Mouse (Mus musculus): ENCODE results near the gene Gm28038. TPM values are rescaled to one million over a fixed set of nuclear protein-coding genes. Genes with fewer than 3 reads are reported as not detected.

The Gm28038 gene
- polyA plus RNA-seq, 1 experiment from 2014 or later, result not detected

DNA sequence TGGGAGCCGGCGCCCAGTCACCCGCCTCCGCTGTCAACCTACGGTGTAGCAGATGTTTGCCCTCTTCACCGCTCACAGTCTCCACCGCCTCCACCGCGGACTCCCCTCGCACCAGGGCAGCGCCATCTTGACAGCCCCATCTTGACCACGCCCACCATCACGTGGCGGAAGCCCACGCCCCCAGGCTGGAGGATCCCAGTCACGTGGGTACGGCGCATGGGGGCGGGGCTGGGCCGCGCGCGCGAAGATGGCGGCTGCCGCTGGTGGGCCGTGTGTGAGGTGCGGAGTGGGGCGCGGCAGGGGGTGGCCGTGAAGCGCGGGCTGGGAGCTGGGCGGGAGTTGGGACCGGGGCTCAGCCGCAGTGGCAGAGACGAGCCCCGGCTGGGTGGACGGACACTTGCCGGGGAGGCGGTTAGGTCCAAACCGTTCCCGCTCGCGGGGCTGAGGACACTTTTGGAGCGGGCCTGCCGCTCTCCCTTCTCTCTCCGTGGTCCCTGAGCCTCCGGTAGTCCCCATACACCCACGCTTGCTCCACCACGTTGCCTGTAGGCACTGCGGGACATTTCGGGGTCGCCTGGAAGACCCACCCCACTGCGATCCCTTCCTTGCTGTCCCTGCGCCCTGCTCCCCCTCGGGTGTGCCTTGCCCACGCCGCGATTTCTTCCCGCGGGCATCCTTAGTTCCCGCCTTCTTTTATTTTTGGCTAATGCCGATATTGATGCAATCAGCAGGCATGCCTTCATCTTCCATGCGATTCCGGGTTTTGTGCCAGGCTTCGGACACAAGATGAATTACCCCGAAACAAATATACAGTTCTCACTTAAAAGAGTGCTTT lies 5.6 kb downstream of the Gm28038 start, which contains the start of the genes Dolk and Nup188:
Gene Dolk (minus strand): TSS at position 143 of the 835 bp plus-strand sequence.
Gene Nup188 (plus strand): TSS at position 206 of the 835 bp plus-strand sequence.
- H3K4me1 ChIP-seq (ENCODE audit: control insufficient read depth, insufficient read depth, low read length), result peaks cover 15% of the 10 kb centered on the region
- peak within 1 kb of the TSS; percentile 78 for H3K4me2 ChIP-seq (replicated peaks; ENCODE audit: low read depth, low read length)
- peak within 1 kb of the TSS; percentile 79 for H3K27ac ChIP-seq (ENCODE audit: low read length)
- peak within 1 kb of the TSS; percentile 90 for H3K4me3 ChIP-seq (ENCODE audit: low read depth, low read length)
- H3K36me3 ChIP-seq (ENCODE audit: control insufficient read depth, insufficient read depth, low read length), result no peaks in the 10 kb centered on the region
- WGBS, result under 1% methylated on average over 66 of the region's 68 CpGs
- no peaks in the 10 kb centered on the region for H3K27me3 ChIP-seq (ENCODE audit: control insufficient read depth, insufficient read depth, low read length)
- H3K9ac ChIP-seq (replicated peaks; ENCODE audit: low read depth, low read length), result peak within 1 kb of the TSS; percentile 89
- H3K9me3 ChIP-seq (ENCODE audit: control insufficient read depth, low read depth, low read length), result no peaks in the 10 kb centered on the region
- ATAC-seq (ENCODE audit: insufficient number of reproducible peaks, insufficient read depth, low FRiP score, low read depth), result peak; percentile 92

DNA sequence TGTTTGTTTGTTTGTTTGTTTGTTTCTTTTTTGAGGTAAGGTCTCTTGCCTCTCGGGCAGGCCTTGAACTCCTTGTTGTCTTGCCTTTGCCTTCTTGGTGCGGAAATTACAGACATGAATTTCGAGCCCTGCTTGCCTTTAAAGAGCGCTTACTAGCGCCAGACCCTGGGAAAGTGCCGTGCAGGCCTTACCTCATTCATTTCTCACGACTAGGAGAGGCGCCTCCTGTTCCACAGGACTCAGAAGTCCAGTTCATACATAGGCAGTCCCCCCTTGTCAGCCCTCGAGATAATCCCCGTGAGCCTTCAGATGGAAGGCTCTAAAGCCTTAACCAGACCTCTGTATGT lies 6.2 kb downstream of the Gm28038 start:
- no peak for ATAC-seq (ENCODE audit: insufficient number of reproducible peaks, insufficient read depth, low FRiP score, low read depth)
- Histone ChIP-seq H3K27me3 (ENCODE audit: control insufficient read depth, insufficient read depth, low read length) (no peaks in the 10 kb centered on the region), H3K4me3 (ENCODE audit: low read depth, low read length) (peak overlapping the region; percentile 90), H3K36me3 (ENCODE audit: control insufficient read depth, insufficient read depth, low read length) (no peaks in the 10 kb centered on the region), H3K9ac (replicated peaks; ENCODE audit: low read depth, low read length) (peak overlapping the region; percentile 89), H3K9me3 (ENCODE audit: control insufficient read depth, low read depth, low read length) (no peaks in the 10 kb centered on the region), H3K4me2 (replicated peaks; ENCODE audit: low read depth, low read length) (peak overlapping the region; percentile 40), H3K4me1 (ENCODE audit: control insufficient read depth, insufficient read depth, low read length) (peaks cover 15% of the 10 kb centered on the region), H3K27ac (ENCODE audit: low read length) (peak overlapping the region; percentile 79; the same call in 1 of the 2 replicates)
- under 1% methylated on average over 10 of the region's 10 CpGs for WGBS

DNA sequence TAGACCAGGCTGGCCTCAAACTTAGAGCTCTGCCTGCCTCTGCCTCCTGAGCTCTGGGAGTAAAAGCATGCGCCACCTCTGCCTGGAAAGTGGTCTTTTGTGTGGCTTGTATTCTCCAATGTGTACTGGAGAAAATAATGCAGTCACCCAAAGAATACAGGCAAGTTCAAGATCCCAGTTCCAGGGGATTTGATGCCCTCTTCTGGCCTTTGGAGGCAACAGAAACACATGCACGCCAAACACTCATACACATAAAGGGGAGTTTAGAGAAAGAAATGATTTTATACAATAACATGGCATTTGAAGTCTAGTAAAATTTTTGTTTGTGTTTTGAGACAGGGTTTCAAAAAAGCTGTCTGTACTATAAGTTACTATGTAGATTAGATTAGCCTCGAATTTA lies 18.7 kb downstream of the Gm28038 start:
- WGBS, result 81% methylated on average over 3 of the region's 3 CpGs
- ATAC-seq (ENCODE audit: insufficient number of reproducible peaks, insufficient read depth, low FRiP score, low read depth), result no peak
- no peaks in the 10 kb centered on the region for H3K27me3 ChIP-seq (ENCODE audit: control insufficient read depth, insufficient read depth, low read length)
- no peaks in the 10 kb centered on the region for H3K4me1 ChIP-seq (ENCODE audit: control insufficient read depth, insufficient read depth, low read length)
- H3K4me3 ChIP-seq (ENCODE audit: low read depth, low read length), result no peak overlapping the region
- H3K4me2 ChIP-seq (replicated peaks; ENCODE audit: low read depth, low read length), result no peak overlapping the region
- no peak overlapping the region for H3K9ac ChIP-seq (replicated peaks; ENCODE audit: low read depth, low read length)
- H3K36me3 ChIP-seq (ENCODE audit: control insufficient read depth, insufficient read depth, low read length), result peaks cover 63% of the 10 kb centered on the region
- H3K27ac ChIP-seq (ENCODE audit: low read length), result no peak overlapping the region
- no peaks in the 10 kb centered on the region for H3K9me3 ChIP-seq (ENCODE audit: control insufficient read depth, low read depth, low read length)

DNA sequence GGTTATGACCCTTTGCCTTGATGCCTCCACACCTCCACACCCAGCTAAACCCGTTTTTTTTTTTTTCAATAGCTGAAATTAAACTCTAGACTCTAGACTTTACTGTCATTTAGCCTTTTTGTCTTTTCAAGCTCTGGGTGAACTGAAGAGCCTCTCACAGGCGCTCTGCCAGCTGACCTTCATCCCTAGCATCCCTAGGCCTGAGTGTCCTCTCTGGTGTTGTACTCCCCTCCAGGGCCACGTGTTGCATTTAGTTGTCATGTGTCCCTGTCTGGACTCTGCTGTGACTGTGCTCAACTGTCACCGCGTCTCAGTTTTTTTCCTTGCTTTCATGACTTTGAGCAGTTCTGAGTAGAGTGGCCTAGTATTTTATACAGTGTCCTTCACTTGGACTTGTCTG lies 19.1 kb downstream of the Gm28038 start:
- peaks cover 67% of the 10 kb centered on the region for H3K36me3 ChIP-seq (ENCODE audit: control insufficient read depth, insufficient read depth, low read length)
- WGBS, result 91% methylated on average over 5 of the region's 5 CpGs

DNA sequence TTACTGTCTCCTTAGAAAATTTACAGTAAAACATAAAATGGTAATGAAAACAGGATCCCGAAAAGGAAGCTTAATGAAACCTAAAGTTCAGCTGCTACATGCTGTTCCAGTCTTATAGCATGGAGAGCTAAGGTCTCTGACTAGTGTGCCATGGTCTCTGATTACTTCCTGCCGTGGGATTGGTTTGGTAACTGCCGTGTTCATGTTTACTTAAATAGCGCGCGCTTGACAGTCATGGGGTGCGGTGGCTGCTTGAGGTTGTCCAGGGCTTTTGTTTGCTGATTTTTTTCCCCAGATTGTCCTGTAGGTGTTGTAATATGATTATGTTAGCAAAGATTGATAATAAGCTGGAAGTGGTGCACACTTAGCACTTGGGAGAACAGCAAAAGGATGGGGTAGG lies 25.2 kb downstream of the Gm28038 start:
- Histone ChIP-seq H3K9me3 (ENCODE audit: control insufficient read depth, low read depth, low read length) (no peaks in the 10 kb centered on the region), H3K4me2 (replicated peaks; ENCODE audit: low read depth, low read length) (no peak overlapping the region), H3K4me1 (ENCODE audit: control insufficient read depth, insufficient read depth, low read length) (no peaks in the 10 kb centered on the region), H3K27ac (ENCODE audit: low read length) (no peak overlapping the region), H3K9ac (replicated peaks; ENCODE audit: low read depth, low read length) (no peak overlapping the region), H3K4me3 (ENCODE audit: low read depth, low read length) (no peak overlapping the region), H3K27me3 (ENCODE audit: control insufficient read depth, insufficient read depth, low read length) (no peaks in the 10 kb centered on the region), H3K36me3 (ENCODE audit: control insufficient read depth, insufficient read depth, low read length) (peaks cover 86% of the 10 kb centered on the region)
- 90% methylated on average over 7 of the region's 7 CpGs for WGBS
- no peak for ATAC-seq (ENCODE audit: insufficient number of reproducible peaks, insufficient read depth, low FRiP score, low read depth)

More for the DNA sequence above, 19.1 kb downstream of the Gm28038 start:
- no peak overlapping the region for H3K27ac ChIP-seq (ENCODE audit: low read length)
- no peaks in the 10 kb centered on the region for H3K9me3 ChIP-seq (ENCODE audit: control insufficient read depth, low read depth, low read length)
- H3K27me3 ChIP-seq (ENCODE audit: control insufficient read depth, insufficient read depth, low read length), result no peaks in the 10 kb centered on the region
- no peak overlapping the region for H3K4me2 ChIP-seq (replicated peaks; ENCODE audit: low read depth, low read length)
- H3K4me3 ChIP-seq (ENCODE audit: low read depth, low read length), result no peak overlapping the region
- no peaks in the 10 kb centered on the region for H3K4me1 ChIP-seq (ENCODE audit: control insufficient read depth, insufficient read depth, low read length)
- no peak overlapping the region for H3K9ac ChIP-seq (replicated peaks; ENCODE audit: low read depth, low read length)
- no peak for ATAC-seq (ENCODE audit: insufficient number of reproducible peaks, insufficient read depth, low FRiP score, low read depth)

DNA sequence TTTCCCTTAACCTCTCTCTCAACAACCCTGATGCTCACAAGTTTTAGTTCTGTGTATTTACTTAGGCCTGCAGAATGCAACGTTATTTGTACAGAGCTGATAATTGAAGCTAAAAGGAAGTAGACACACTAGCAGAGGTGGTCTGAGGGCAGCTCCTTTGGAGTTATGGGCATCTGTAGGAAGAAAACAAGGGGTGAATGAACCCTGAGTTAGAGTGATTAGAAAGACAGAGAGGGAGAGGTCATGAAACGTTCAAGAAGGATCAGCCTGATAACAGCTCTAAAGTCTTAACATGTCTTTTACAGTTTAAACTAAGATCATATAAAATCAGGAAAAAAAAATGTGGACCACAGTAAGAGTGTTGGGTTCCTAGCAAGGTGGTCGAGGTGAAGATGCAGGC lies 28.5 kb downstream of the Gm28038 start:
- no peak for ATAC-seq (ENCODE audit: insufficient number of reproducible peaks, insufficient read depth, low FRiP score, low read depth)
- Histone ChIP-seq H3K9me3 (ENCODE audit: control insufficient read depth, low read depth, low read length) (no peaks in the 10 kb centered on the region), H3K36me3 (ENCODE audit: control insufficient read depth, insufficient read depth, low read length) (peaks cover 86% of the 10 kb centered on the region)

DNA sequence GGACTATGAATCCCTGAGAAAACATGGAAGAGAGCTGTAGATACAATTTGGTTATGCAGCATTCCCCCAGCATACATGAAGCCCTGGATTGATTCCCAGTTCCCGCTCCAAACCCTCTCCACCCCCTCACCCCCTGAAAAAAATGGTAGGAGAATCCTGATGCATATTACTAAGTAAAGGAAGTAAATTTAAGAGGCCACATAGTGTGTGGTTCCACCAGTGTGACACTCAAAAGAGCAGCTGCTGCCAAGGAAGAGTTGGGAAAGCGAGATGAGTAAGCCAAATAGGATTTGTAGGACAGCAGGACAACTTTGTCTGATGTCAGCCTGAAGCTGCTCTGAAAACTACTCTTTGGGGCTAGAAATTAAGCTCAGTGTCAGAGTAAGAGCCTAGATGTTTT lies 30.6 kb downstream of the Gm28038 start:
- no peak overlapping the region for H3K4me2 ChIP-seq (replicated peaks; ENCODE audit: low read depth, low read length)
- peaks cover 84% of the 10 kb centered on the region for H3K36me3 ChIP-seq (ENCODE audit: control insufficient read depth, insufficient read depth, low read length)

More for the DNA sequence above, 28.5 kb downstream of the Gm28038 start:
- no peak overlapping the region for H3K9ac ChIP-seq (replicated peaks; ENCODE audit: low read depth, low read length)
- H3K4me1 ChIP-seq (ENCODE audit: control insufficient read depth, insufficient read depth, low read length), result no peaks in the 10 kb centered on the region
- no peak overlapping the region for H3K27ac ChIP-seq (ENCODE audit: low read length)
- H3K4me2 ChIP-seq (replicated peaks; ENCODE audit: low read depth, low read length), result no peak overlapping the region
- WGBS, result 82% methylated on average over 3 of the region's 3 CpGs
- no peak overlapping the region for H3K4me3 ChIP-seq (ENCODE audit: low read depth, low read length)
- H3K27me3 ChIP-seq (ENCODE audit: control insufficient read depth, insufficient read depth, low read length), result no peaks in the 10 kb centered on the region

DNA sequence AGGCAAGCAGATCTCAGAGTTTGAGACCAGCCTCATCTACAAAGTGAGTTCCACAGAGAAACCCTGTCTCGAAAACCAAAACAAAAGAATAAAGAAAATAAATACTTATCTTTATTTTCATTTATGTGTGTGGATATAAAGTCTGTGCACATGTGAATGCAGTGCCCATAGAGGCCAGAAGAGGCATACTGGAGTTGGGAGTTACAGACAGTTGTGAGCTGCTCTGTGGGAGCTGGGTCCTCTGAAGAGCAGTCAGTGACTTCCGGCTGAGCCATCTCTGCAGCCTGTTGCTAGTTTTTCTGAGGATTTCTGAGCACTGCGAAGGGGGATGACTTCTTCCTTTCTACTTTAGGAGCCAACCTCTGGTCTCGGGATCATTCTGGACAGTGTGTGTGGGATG lies 35.3 kb downstream of the Gm28038 start:
- H3K4me3 ChIP-seq (ENCODE audit: low read depth, low read length), result no peak overlapping the region
- H3K36me3 ChIP-seq (ENCODE audit: control insufficient read depth, insufficient read depth, low read length), result peaks cover 83% of the 10 kb centered on the region
- H3K9me3 ChIP-seq (ENCODE audit: control insufficient read depth, low read depth, low read length), result no peaks in the 10 kb centered on the region
- no peak overlapping the region for H3K27ac ChIP-seq (ENCODE audit: low read length)
- WGBS, result 92% methylated on average over 4 of the region's 4 CpGs
- H3K4me1 ChIP-seq (ENCODE audit: control insufficient read depth, insufficient read depth, low read length), result no peaks in the 10 kb centered on the region
- H3K4me2 ChIP-seq (replicated peaks; ENCODE audit: low read depth, low read length), result no peak overlapping the region
- ATAC-seq (ENCODE audit: insufficient number of reproducible peaks, insufficient read depth, low FRiP score, low read depth), result no peak
- H3K9ac ChIP-seq (replicated peaks; ENCODE audit: low read depth, low read length), result no peak overlapping the region
- no peaks in the 10 kb centered on the region for H3K27me3 ChIP-seq (ENCODE audit: control insufficient read depth, insufficient read depth, low read length)

More for the DNA sequence above, 30.6 kb downstream of the Gm28038 start:
- no peaks in the 10 kb centered on the region for H3K9me3 ChIP-seq (ENCODE audit: control insufficient read depth, low read depth, low read length)
- H3K27ac ChIP-seq (ENCODE audit: low read length), result no peak overlapping the region
- H3K4me3 ChIP-seq (ENCODE audit: low read depth, low read length), result no peak overlapping the region
- H3K27me3 ChIP-seq (ENCODE audit: control insufficient read depth, insufficient read depth, low read length), result no peaks in the 10 kb centered on the region
- 98% methylated on average over 2 of the region's 2 CpGs for WGBS
- H3K9ac ChIP-seq (replicated peaks; ENCODE audit: low read depth, low read length), result no peak overlapping the region
- no peak for ATAC-seq (ENCODE audit: insufficient number of reproducible peaks, insufficient read depth, low FRiP score, low read depth)
- H3K4me1 ChIP-seq (ENCODE audit: control insufficient read depth, insufficient read depth, low read length), result no peaks in the 10 kb centered on the region
